Mouse (Mus musculus): ENCODE results near the gene Gm3448.
"Not testable (repeated sequence)": the region's sequence is repeated elsewhere in the genome, so short reads cannot be mapped to it uniquely, and the experiment has no call there.

The Gm3448 gene

GRCm38 (mm10) chr17:15031414-15031813 is 9.9 kb downstream of the Gm3448 start:
- not testable (repeated sequence) for DNase-seq (ENCODE audit: low spot score in 2 of 2)

GRCm38 (mm10) chr17:15025513-15025912 is 15.8 kb downstream of the Gm3448 start:
- not testable (repeated sequence) for DNase-seq (ENCODE audit: low spot score in 2 of 2)

GRCm38 (mm10) chr17:15024502-15025193 is 16.7 kb downstream of the Gm3448 start:
- not testable (repeated sequence) for DNase-seq (ENCODE audit: low spot score in 2 of 2)

GRCm38 (mm10) chr17:15023878-15024492 is 17.4 kb downstream of the Gm3448 start:
- DNase-seq (ENCODE audit: low spot score in 2 of 2): not testable (repeated sequence)

GRCm38 (mm10) chr17:15021503-15022220 is 19.7 kb downstream of the Gm3448 start:
- peak; percentile 29 to 35 for DNase-seq (ENCODE audit: low spot score in 2 of 2)

- DNase-seq (ENCODE audit: low spot score in 2 of 2): not testable (repeated sequence)
These were observed 31.5 kb downstream of the Gm3448 start, which contains the start of gene Gm3435 for GRCm38 (mm10) chr17:15009706-15010413. TSS of gene Gm3435 (plus strand) at chr17:15010176.

- DNase-seq (ENCODE audit: low spot score in 2 of 2): not testable (repeated sequence)
These were observed 32.2 kb downstream of the Gm3448 start for GRCm38 (mm10) chr17:15009088-15009487.

GRCm38 (mm10) chr17:15000047-15000446 is 41.3 kb downstream of the Gm3448 start:
- not testable (repeated sequence) for DNase-seq (ENCODE audit: low spot score in 2 of 2)

- DNase-seq (ENCODE audit: low spot score in 2 of 2): not testable (repeated sequence)
These were observed 47.2 kb downstream of the Gm3448 start for GRCm38 (mm10) chr17:14994140-14994539.

GRCm38 (mm10) chr17:14993139-14993832 is 48.1 kb downstream of the Gm3448 start:
- DNase-seq (ENCODE audit: low spot score in 2 of 2): not testable (repeated sequence)

- not testable (repeated sequence) for DNase-seq (ENCODE audit: low spot score in 2 of 2)
These were observed 48.7 kb downstream of the Gm3448 start for GRCm38 (mm10) chr17:14992522-14993138.

GRCm38 (mm10) chr17:14990116-14990702 is 51.1 kb downstream of the Gm3448 start:
- DNase-seq (ENCODE audit: low spot score in 2 of 2): peak in 1 of 2 experiments; percentile 2

GRCm38 (mm10) chr17:14978362-14979038 is 62.8 kb downstream of the Gm3448 start, which contains the start of the genes 9030025P20Rik and Gm3417:
TSS of gene 9030025P20Rik (plus strand) at chr17:14978468.
TSS of gene Gm3417 (minus strand) at chr17:14978790.
- DNase-seq (ENCODE audit: low spot score in 2 of 2): not testable (repeated sequence)

- not testable (repeated sequence) for DNase-seq (ENCODE audit: low spot score in 2 of 2)
These were observed 63.5 kb downstream of the Gm3448 start for GRCm38 (mm10) chr17:14977718-14978361.

GRCm38 (mm10) chr17:14968373-14968913 is 72.9 kb downstream of the Gm3448 start:
- not testable (repeated sequence) for DNase-seq (ENCODE audit: low spot score in 2 of 2)

GRCm38 (mm10) chr17:14961557-14962154 is 79.7 kb downstream of the Gm3448 start:
- not testable (repeated sequence) for DNase-seq (ENCODE audit: low spot score in 2 of 2)

GRCm38 (mm10) chr17:14960951-14961556 is 80.3 kb downstream of the Gm3448 start, which contains the start of gene Phf10:
TSS of gene Phf10 (minus strand) at chr17:14961273.
- DNase-seq (ENCODE audit: low spot score in 2 of 2): peak in 1 of 2 experiments; percentile 38

- peak in 1 of 2 experiments; percentile 27 for DNase-seq (ENCODE audit: low spot score in 2 of 2)
These were observed 80.8 kb downstream of the Gm3448 start for GRCm38 (mm10) chr17:14960520-14960919.

Data from frontal cortex, postnatal 10 days (tissue).